Mouse (Mus musculus): ENCODE results near the gene Ubac1. TPM values are rescaled to one million over a fixed set of nuclear protein-coding genes. Genes with fewer than 3 reads are reported as not detected.

Gene Ubac1
- polyA plus RNA-seq, 1 experiment from 2014 or later = 119 TPM

Other genes with a start within 250 kb of the Ubac1 start
- not detected in 2 replicates for gene Lcn11, start 244.7 kb downstream of the Ubac1 start, polyA plus RNA-seq (2015; fragmentation: Nextera tagmentation; extraction: Ambion mirVana)
- gene Gm13539, start 239.5 kb downstream of the Ubac1 start, polyA plus RNA-seq (2015; fragmentation: Nextera tagmentation; extraction: Ambion mirVana) = not detected in 2 replicates
- gene Glt6d1, start 205.9 kb downstream of the Ubac1 start, polyA plus RNA-seq (2015; fragmentation: Nextera tagmentation; extraction: Ambion mirVana) = not detected in 2 replicates
- not detected in 2 replicates for gene Lcn9, start 198.6 kb downstream of the Ubac1 start, polyA plus RNA-seq (2015; fragmentation: Nextera tagmentation; extraction: Ambion mirVana)
- not detected in 2 replicates for gene Sohlh1, start 174.5 kb downstream of the Ubac1 start, polyA plus RNA-seq (2015; fragmentation: Nextera tagmentation; extraction: Ambion mirVana)
- 6.2 and 7.7 TPM in 2 replicates for gene Kcnt1, start 158.0 kb downstream of the Ubac1 start, polyA plus RNA-seq (2015; fragmentation: Nextera tagmentation; extraction: Ambion mirVana)
- 69.5 and 75.9 TPM in 2 replicates for gene Camsap1, start 38.5 kb downstream of the Ubac1 start, polyA plus RNA-seq (2015; fragmentation: Nextera tagmentation; extraction: Ambion mirVana)
- 12.4 and 13.5 TPM in 2 replicates for gene Nacc2, start 101.5 kb upstream of the Ubac1 start, polyA plus RNA-seq (2015; fragmentation: Nextera tagmentation; extraction: Ambion mirVana)
- 0.10 TPM in 1 of 2 replicates, not detected in the other for gene Lhx3, start 186.5 kb upstream of the Ubac1 start, polyA plus RNA-seq (2015; fragmentation: Nextera tagmentation; extraction: Ambion mirVana)
- gene Qsox2, start 215.8 kb upstream of the Ubac1 start, polyA plus RNA-seq (2015; fragmentation: Nextera tagmentation; extraction: Ambion mirVana) = 15.6 and 15.7 TPM in 2 replicates

Data from forebrain, embryonic 15.5 days (tissue).